Mouse (Mus musculus): ENCODE measurements around the gene Taf11.

GRCm38 (mm10) chr17:27920676-27921075 lies 11.0 kb upstream of the Taf11 start:
- no peak for TF ChIP-seq CTCF (IDR thresholded peaks at IDR 0.05; ENCODE audit: control insufficient read depth, insufficient read depth, insufficient replicate concordance, low read depth, low read length)
- no peak for TF ChIP-seq POLR2A (IDR thresholded peaks at IDR 0.05; ENCODE audit: control insufficient read depth, low read depth, low read length)
